Mouse (Mus musculus): ENCODE results near the gene Fgf22. TPM values are rescaled to one million over a fixed set of nuclear protein-coding genes. Genes with fewer than 3 reads are reported as not detected.

Fgf22 gene
- polyA plus RNA-seq, 1 experiment: not detected

DNA sequence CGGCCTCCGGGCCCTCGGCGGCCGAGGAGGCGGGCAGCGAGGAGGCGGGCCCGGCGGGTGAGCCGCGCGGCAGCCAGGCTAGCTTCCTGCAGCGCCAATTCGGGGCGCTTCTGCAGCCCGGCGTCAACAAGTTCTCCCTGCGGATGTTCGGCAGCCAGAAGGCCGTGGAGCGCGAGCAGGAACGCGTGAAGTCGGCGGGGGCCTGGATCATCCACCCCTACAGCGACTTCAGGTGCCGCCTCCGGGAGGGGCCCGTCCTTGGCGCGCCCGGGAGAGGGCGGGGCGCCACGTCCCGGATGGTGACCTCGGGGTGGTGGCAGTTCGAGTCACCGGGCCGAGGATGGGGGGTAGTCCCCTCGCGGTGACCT lies 37.9 kb upstream of the Fgf22 start:
- Histone ChIP-seq H3K27ac (ENCODE audit: control insufficient read depth, insufficient read depth, low read length) (no peak overlapping the region), H3K4me3 (ENCODE audit: control insufficient read depth, insufficient read depth, low read length) (peak overlapping the region; percentile 34), H3K27me3 (ENCODE audit: control insufficient read depth, insufficient read depth, low read length) (peaks cover 14% of the 10 kb centered on the region; the same call in 1 of the 2 replicates), H3K4me1 (replicated peaks; ENCODE audit: control insufficient read depth, insufficient read depth, low read length) (peaks cover 12% of the 10 kb centered on the region), H3K36me3 (ENCODE audit: control insufficient read depth, insufficient read depth, low read length) (no peaks in the 10 kb centered on the region)
- WGBS: 2% methylated on average over 44 of the region's 44 CpGs
- no peak for DNase-seq
- TF ChIP-seq CTCF (IDR thresholded peaks at IDR 0.05; ENCODE audit: borderline replicate concordance, control insufficient read depth, extremely low read depth, insufficient read depth, low read length, poor library complexity): no peak
- no peak for TF ChIP-seq POLR2A (IDR thresholded peaks at IDR 0.05; ENCODE audit: control insufficient read depth, extremely low read depth, insufficient read depth, low read length, poor library complexity)

DNA sequence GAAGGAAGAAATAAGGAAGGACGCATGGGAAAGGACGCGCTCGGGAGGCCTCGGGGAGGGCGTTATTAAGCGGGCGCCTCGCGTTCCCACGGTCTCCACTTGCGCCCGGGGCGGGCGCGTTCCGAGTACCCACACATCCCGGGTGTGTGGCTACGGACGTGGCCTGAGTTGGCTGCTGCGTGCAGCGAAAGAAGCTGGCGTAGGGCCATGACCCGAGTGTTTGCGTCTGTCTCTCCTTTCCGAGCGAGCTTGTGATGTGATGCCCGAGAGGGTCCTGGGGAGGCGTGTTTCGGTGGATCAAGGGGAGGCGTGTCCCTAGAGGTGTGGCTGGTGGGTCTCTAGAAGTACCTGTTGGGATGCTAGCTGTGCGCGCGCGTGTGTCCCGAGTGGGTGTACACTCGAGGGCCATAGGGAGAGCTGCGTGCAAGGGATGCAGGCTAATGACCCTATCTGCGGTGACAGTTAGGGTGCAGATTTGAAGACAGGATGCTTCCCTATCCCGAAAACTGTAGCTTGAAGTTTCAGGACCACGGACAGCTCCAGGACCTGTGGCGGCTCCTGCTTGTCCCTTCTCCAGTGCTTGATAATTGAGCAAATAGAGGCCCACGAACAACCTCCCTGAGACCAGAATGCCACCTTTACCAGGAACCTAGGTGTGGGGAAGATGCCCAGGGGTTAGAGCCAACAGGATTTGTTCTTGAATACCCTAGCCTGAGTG lies 37.1 kb upstream of the Fgf22 start:
- Histone ChIP-seq H3K27me3 (ENCODE audit: control insufficient read depth, insufficient read depth, low read length) (peaks cover 14% of the 10 kb centered on the region; the same call in 1 of the 2 replicates), H3K36me3 (ENCODE audit: control insufficient read depth, insufficient read depth, low read length) (no peaks in the 10 kb centered on the region), H3K27ac (ENCODE audit: control insufficient read depth, insufficient read depth, low read length) (no peak overlapping the region), H3K4me3 (ENCODE audit: control insufficient read depth, insufficient read depth, low read length) (no peak overlapping the region), H3K4me1 (replicated peaks; ENCODE audit: control insufficient read depth, insufficient read depth, low read length) (peaks cover 12% of the 10 kb centered on the region)
- no peak for TF ChIP-seq CTCF (IDR thresholded peaks at IDR 0.05; ENCODE audit: borderline replicate concordance, control insufficient read depth, extremely low read depth, insufficient read depth, low read length, poor library complexity)
- no peak for TF ChIP-seq POLR2A (IDR thresholded peaks at IDR 0.05; ENCODE audit: control insufficient read depth, extremely low read depth, insufficient read depth, low read length, poor library complexity)
- DNase-seq: peak; percentile 59
- 6% methylated on average over 43 of the region's 43 CpGs for WGBS

DNA sequence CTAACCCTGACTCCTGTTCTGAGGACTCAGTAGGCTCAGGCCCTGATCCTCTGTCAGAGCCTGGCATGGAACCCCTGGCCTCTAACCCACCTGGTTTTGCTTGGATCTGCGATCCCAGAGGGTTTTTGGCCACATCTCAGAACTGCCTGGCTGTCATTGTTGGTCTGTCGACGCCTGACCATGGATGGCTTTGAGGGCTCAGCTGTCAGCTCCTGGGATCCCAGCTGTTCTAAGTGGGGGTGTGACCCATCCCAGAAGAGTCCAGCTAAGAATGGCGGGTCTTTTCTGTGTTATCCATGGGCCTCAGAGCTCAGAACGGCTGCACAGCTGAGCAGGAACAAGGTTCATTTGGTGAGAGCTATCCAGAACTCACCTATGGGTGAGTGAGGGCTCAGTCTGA lies 33.8 kb upstream of the Fgf22 start:
- H3K4me1 ChIP-seq (replicated peaks; ENCODE audit: control insufficient read depth, insufficient read depth, low read length): peaks cover 12% of the 10 kb centered on the region
- no peak for DNase-seq
- no peak for TF ChIP-seq POLR2A (IDR thresholded peaks at IDR 0.05; ENCODE audit: control insufficient read depth, extremely low read depth, insufficient read depth, low read length, poor library complexity)
- no peak for TF ChIP-seq CTCF (IDR thresholded peaks at IDR 0.05; ENCODE audit: borderline replicate concordance, control insufficient read depth, extremely low read depth, insufficient read depth, low read length, poor library complexity)

DNA sequence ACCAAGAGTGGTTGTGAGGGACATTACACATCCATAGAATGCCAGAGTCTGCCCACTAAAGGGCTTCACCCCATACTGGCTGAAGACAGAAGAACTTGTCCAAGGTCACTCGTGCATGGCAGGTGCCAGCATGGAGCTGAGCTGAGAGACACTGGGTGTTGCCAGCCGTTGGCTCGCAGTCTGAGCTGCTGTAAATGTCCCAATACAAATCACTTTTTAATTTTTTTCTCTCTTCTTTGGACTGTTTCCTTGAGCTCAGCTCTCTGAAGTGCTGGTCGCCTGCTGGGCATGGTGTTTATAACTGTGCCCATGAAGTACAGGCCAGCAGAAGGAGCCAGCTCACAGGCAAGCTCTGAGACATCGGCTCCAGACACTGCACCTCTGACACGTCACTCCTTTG lies 31.8 kb upstream of the Fgf22 start:
- Histone ChIP-seq H3K27ac (ENCODE audit: control insufficient read depth, insufficient read depth, low read length) (no peak overlapping the region), H3K4me3 (ENCODE audit: control insufficient read depth, insufficient read depth, low read length) (no peak overlapping the region), H3K4me1 (replicated peaks; ENCODE audit: control insufficient read depth, insufficient read depth, low read length) (no peaks in the 10 kb centered on the region), H3K36me3 (ENCODE audit: control insufficient read depth, insufficient read depth, low read length) (no peaks in the 10 kb centered on the region), H3K27me3 (ENCODE audit: control insufficient read depth, insufficient read depth, low read length) (no peaks in the 10 kb centered on the region; the same call in 1 of the 2 replicates)
- no peak for DNase-seq
- 77% methylated on average over 6 of the region's 6 CpGs for WGBS
- no peak for TF ChIP-seq CTCF (IDR thresholded peaks at IDR 0.05; ENCODE audit: borderline replicate concordance, control insufficient read depth, extremely low read depth, insufficient read depth, low read length, poor library complexity)
- TF ChIP-seq POLR2A (IDR thresholded peaks at IDR 0.05; ENCODE audit: control insufficient read depth, extremely low read depth, insufficient read depth, low read length, poor library complexity): no peak

More for the DNA sequence above, 33.8 kb upstream of the Fgf22 start:
- Histone ChIP-seq H3K27me3 (ENCODE audit: control insufficient read depth, insufficient read depth, low read length) (peaks cover 9% of the 10 kb centered on the region; the same call in 1 of the 2 replicates), H3K36me3 (ENCODE audit: control insufficient read depth, insufficient read depth, low read length) (no peaks in the 10 kb centered on the region), H3K27ac (ENCODE audit: control insufficient read depth, insufficient read depth, low read length) (no peak overlapping the region), H3K4me3 (ENCODE audit: control insufficient read depth, insufficient read depth, low read length) (no peak overlapping the region)
- 83% methylated on average over 5 of the region's 5 CpGs for WGBS

DNA sequence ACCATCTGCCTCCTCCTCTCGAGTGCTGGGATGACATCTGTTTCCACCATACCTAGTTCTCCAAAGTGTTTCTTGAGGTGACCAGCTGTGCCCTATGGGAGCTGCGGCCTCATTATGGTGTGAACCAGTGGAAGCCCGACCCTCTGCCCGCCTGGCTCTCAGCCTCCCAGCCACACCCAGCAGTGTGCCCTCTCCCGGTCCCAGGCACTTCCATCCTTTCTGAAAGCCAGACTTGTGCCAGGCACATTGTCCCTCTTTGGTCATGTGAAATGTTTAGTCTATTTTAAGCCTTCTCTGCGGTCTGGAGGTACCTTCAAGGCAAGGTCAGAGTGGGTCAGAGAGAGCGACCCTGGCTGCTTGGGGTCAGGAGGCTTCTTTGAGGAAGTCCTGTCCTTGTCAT lies 31.2 kb upstream of the Fgf22 start:
- Histone ChIP-seq H3K27ac (ENCODE audit: control insufficient read depth, insufficient read depth, low read length) (no peak overlapping the region), H3K27me3 (ENCODE audit: control insufficient read depth, insufficient read depth, low read length) (no peaks in the 10 kb centered on the region; the same call in 1 of the 2 replicates), H3K36me3 (ENCODE audit: control insufficient read depth, insufficient read depth, low read length) (no peaks in the 10 kb centered on the region), H3K4me1 (replicated peaks; ENCODE audit: control insufficient read depth, insufficient read depth, low read length) (no peaks in the 10 kb centered on the region), H3K4me3 (ENCODE audit: control insufficient read depth, insufficient read depth, low read length) (no peak overlapping the region)
- no peak for DNase-seq
- TF ChIP-seq CTCF (IDR thresholded peaks at IDR 0.05; ENCODE audit: borderline replicate concordance, control insufficient read depth, extremely low read depth, insufficient read depth, low read length, poor library complexity): no peak
- TF ChIP-seq POLR2A (IDR thresholded peaks at IDR 0.05; ENCODE audit: control insufficient read depth, extremely low read depth, insufficient read depth, low read length, poor library complexity): no peak
- WGBS: 76% methylated on average over 7 of the region's 7 CpGs

DNA sequence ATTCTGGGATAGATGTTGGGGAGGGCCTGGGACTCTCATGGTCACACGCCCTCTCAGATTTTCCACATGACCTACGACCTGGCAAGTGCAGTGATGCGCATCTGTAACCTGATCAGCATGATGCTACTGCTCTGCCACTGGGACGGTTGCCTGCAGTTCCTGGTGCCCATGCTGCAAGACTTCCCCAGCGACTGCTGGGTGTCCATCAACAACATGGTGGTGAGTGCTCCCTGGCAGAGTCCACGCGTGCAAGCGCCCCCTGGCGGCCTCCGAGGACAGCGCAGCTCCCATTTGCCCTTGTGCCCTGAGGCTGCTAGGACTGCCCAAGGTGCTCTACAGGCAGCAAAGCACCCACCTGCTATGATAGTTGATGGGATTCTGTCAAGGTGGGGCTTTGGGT lies 28.8 kb upstream of the Fgf22 start:
- WGBS: 42% methylated on average over 11 of the region's 11 CpGs
- H3K27ac ChIP-seq (ENCODE audit: control insufficient read depth, insufficient read depth, low read length): no peak overlapping the region

More for the DNA sequence above, 28.8 kb upstream of the Fgf22 start:
- no peaks in the 10 kb centered on the region for H3K36me3 ChIP-seq (ENCODE audit: control insufficient read depth, insufficient read depth, low read length)
- H3K4me3 ChIP-seq (ENCODE audit: control insufficient read depth, insufficient read depth, low read length): no peak overlapping the region
- no peaks in the 10 kb centered on the region; the same call in 1 of the 2 replicates for H3K27me3 ChIP-seq (ENCODE audit: control insufficient read depth, insufficient read depth, low read length)
- peak; percentile 57 for DNase-seq
- H3K4me1 ChIP-seq (replicated peaks; ENCODE audit: control insufficient read depth, insufficient read depth, low read length): no peaks in the 10 kb centered on the region
- TF ChIP-seq CTCF (IDR thresholded peaks at IDR 0.05; ENCODE audit: borderline replicate concordance, control insufficient read depth, extremely low read depth, insufficient read depth, low read length, poor library complexity) (peak; percentile 85; the same call in 1 of the 2 replicates), POLR2A (IDR thresholded peaks at IDR 0.05; ENCODE audit: control insufficient read depth, extremely low read depth, insufficient read depth, low read length, poor library complexity) (no peak)

Data from thymus, adult 2 months (tissue).